Mouse (Mus musculus): Measurements from ENCODE around the gene Kmt2a. TPM values are rescaled to one million over a fixed set of nuclear protein-coding genes. Genes with fewer than 3 reads are reported as not detected.

Kmt2a gene
- polyA plus RNA-seq, 1 experiment from 2014 or later: 11.1 TPM

DNA sequence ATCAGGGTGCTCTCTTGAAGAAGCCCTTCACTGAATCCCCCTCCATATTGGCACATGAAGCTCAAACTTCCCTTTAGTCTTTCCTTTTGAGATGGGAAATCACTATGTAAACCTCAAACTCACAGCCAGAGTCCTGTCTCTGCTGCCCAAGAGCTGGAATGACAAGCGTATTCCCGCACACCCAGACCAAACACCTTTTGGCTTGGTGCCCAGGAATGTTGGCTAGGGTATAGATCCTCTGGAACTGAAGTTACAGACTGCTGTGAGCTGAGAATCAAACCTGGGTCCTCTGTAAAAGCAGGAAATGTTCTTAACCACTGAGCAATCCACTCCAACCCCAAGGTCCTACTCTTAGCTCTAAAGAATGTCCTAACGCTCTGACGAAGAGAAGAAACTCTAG, 48.7 kb downstream of the Kmt2a start:
- no peak overlapping the region for H3K27ac ChIP-seq (replicated peaks)
- peaks cover 99% of the 10 kb centered on the region for H3K36me3 ChIP-seq
- no peak overlapping the region for H3K4me3 ChIP-seq
- H3K4me1 ChIP-seq: no peaks in the 10 kb centered on the region
- WGBS: 93% methylated on average over 4 of the region's 4 CpGs
- no peaks in the 10 kb centered on the region for H3K9me3 ChIP-seq (replicated peaks)
- no peak for DNase-seq (ENCODE audit: low spot score)
- H3K27me3 ChIP-seq (ENCODE audit: low read depth, poor library complexity, severe bottlenecking): no peaks in the 10 kb centered on the region

GRCm38 (mm10) chr9:44830506-44830905, 50.6 kb downstream of the Kmt2a start:
- Histone ChIP-seq H3K4me3 (no peak overlapping the region), H3K4me1 (no peaks in the 10 kb centered on the region), H3K27me3 (ENCODE audit: low read depth, poor library complexity, severe bottlenecking) (no peaks in the 10 kb centered on the region), H3K27ac (replicated peaks) (no peak overlapping the region), H3K9me3 (replicated peaks) (no peaks in the 10 kb centered on the region), H3K36me3 (peaks cover 100% of the 10 kb centered on the region)
- WGBS: 96% methylated on average over 2 of the region's 2 CpGs
- DNase-seq (ENCODE audit: low spot score): no peak

DNA sequence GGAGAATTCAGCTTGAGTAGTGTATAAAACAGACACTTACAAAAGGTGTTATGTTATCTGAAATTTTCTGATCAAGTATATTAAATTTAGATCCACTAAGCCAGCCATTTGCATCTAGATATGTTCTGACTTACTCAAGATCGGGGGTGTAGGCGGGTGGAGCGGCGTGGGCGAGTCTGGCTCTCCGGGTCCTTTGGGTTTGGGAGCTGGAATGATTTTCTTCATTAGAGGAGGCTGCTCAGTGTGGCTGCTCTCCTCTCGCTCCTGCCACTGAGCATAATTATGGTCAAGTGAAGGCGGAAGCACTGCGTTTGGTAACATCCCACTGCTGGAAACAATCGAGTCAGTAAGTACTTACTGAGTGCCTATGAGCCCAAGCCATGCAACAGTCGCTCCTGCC, 52.2 kb downstream of the Kmt2a start:
- DNase-seq (ENCODE audit: low spot score): no peak
- WGBS: 96% methylated on average over 11 of the region's 11 CpGs
- Histone ChIP-seq H3K27me3 (ENCODE audit: low read depth, poor library complexity, severe bottlenecking) (no peaks in the 10 kb centered on the region), H3K27ac (replicated peaks) (no peak overlapping the region), H3K36me3 (peaks cover 100% of the 10 kb centered on the region), H3K4me1 (no peaks in the 10 kb centered on the region), H3K9me3 (replicated peaks) (no peaks in the 10 kb centered on the region), H3K4me3 (no peak overlapping the region)

DNA sequence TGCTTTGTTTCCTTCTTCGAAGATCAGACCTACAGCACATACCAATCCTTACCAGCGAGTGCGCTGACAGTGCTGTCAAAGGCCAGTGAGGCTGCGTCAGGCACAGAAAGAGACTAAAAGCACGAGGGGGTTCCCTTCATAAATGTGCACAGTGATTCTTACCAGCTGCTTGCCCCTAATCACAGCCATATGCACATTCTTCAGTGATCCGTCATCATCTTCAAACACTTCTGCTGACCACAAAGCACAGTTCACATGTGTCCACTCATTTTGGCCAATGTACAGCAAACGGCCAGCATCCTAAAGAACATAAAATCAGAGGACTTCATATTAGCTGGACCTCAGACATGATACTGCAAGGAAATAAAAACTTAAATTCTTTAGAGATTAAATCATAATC, 54.4 kb downstream of the Kmt2a start:
- WGBS: 86% methylated on average over 7 of the region's 7 CpGs

DNA sequence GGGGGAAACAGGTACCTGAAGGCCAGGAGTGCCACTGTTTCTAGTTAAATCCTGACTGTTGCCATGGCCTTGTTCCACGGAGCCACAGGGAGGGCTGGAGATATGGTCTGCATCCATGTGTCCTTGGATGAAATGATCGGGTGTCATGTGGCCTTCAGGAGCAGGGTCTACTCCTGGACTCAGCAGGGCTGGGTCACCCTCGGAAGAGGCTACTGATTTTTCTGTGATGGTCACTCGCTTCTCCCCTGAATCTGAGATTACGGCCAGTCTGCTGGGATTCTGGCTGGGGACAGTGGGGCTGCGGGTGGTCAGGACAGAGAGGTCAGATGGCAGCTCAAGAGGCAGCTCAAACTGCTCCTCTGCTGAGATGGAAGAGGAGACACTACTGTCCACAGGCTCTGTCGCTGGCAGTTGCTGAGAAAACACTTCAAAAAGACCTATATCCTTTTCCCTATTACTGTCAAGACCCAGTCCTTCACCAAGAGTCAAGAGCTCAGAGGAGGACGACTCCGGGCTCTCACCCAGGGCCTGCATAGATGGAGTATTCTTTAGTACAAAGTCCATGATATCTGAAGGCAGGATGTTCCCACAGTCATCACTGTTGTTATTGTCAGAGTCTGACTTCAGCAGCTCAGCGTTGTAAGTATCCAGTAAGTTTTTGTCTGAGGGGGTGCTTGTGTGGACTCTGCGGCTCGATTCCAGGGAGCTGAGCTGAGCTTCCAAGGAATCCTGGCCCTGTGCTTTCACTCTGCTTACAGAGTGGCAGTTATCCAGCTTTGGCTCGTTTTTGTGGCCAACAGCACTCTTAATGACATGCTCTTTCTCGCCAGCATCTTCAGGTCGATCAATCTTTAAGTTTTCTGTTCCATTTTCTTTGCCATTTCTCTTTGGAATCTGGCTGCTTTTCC, 60.9 kb downstream of the Kmt2a start:
- 92% methylated on average over 15 of the region's 15 CpGs for WGBS
- no peak for DNase-seq (ENCODE audit: low spot score)
- H3K4me3 ChIP-seq: no peak overlapping the region

More for the DNA sequence above, 54.4 kb downstream of the Kmt2a start:
- no peaks in the 10 kb centered on the region for H3K9me3 ChIP-seq (replicated peaks)
- H3K27ac ChIP-seq (replicated peaks): no peak overlapping the region
- H3K4me3 ChIP-seq: no peak overlapping the region
- peaks cover 100% of the 10 kb centered on the region for H3K36me3 ChIP-seq
- no peaks in the 10 kb centered on the region for H3K4me1 ChIP-seq
- no peak for DNase-seq (ENCODE audit: low spot score)
- H3K27me3 ChIP-seq (ENCODE audit: low read depth, poor library complexity, severe bottlenecking): no peaks in the 10 kb centered on the region

DNA sequence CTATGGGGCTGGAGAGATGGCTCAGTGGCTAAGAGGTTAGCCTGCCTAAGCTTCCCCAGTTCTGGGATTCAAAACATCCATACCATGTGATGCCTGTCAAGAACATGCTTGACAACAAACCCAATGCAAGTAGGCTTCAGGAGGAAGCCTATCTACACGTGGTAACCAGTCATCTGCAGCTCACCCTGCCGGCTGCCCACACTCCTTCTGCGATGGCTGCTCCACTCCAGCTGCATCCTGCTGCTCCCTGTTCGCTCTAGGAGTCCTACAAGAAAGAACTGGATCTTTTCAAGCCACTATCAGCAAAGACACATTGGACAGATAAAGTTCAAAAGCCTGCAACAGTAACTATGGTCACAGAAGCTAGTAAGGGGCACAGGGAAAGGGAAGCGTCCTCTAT, 63.6 kb downstream of the Kmt2a start:
- H3K9me3 ChIP-seq (replicated peaks): no peaks in the 10 kb centered on the region
- DNase-seq (ENCODE audit: low spot score): no peak
- H3K27me3 ChIP-seq (ENCODE audit: low read depth, poor library complexity, severe bottlenecking): no peaks in the 10 kb centered on the region
- H3K36me3 ChIP-seq: peaks cover 100% of the 10 kb centered on the region
- WGBS: 89% methylated on average over 5 of the region's 5 CpGs
- no peak overlapping the region for H3K4me3 ChIP-seq
- H3K27ac ChIP-seq (replicated peaks): no peak overlapping the region
- H3K4me1 ChIP-seq: no peaks in the 10 kb centered on the region

More for the DNA sequence above, 60.9 kb downstream of the Kmt2a start:
- no peaks in the 10 kb centered on the region for H3K9me3 ChIP-seq (replicated peaks)
- no peak overlapping the region for H3K27ac ChIP-seq (replicated peaks)
- H3K36me3 ChIP-seq: peaks cover 100% of the 10 kb centered on the region
- H3K4me1 ChIP-seq: no peaks in the 10 kb centered on the region
- no peaks in the 10 kb centered on the region for H3K27me3 ChIP-seq (ENCODE audit: low read depth, poor library complexity, severe bottlenecking)

DNA sequence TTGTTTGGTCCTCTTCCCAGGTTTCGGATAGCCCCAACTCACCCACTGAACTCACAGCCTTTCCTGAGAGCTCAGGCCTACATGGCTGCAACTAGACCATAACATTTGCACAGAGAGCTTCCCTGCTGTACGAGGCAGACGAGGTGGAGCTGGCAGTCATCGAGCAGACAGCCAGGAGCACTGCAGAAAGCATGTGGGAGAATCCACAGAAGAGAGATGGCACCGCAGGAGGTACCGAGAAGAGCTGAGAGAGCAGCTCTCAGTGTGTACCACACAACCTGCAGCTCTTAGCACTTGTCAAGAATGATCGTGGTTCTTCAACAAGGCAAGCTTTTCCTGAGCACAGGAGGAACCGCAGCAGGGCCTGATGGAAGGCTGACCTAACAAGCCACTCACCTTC, 66.9 kb downstream of the Kmt2a start:
- Histone ChIP-seq H3K27ac (replicated peaks) (no peak overlapping the region), H3K4me1 (no peaks in the 10 kb centered on the region), H3K9me3 (replicated peaks) (no peaks in the 10 kb centered on the region), H3K27me3 (ENCODE audit: low read depth, poor library complexity, severe bottlenecking) (no peaks in the 10 kb centered on the region), H3K36me3 (peaks cover 100% of the 10 kb centered on the region), H3K4me3 (no peak overlapping the region)
- WGBS: 91% methylated on average over 8 of the region's 8 CpGs
- no peak for DNase-seq (ENCODE audit: low spot score)

GRCm38 (mm10) chr9:44810316-44810715, 70.8 kb downstream of the Kmt2a start:
- H3K4me1 ChIP-seq: no peaks in the 10 kb centered on the region
- H3K27me3 ChIP-seq (ENCODE audit: low read depth, poor library complexity, severe bottlenecking): no peaks in the 10 kb centered on the region
- H3K9me3 ChIP-seq (replicated peaks): no peaks in the 10 kb centered on the region
- DNase-seq (ENCODE audit: low spot score): no peak
- no peak overlapping the region for H3K27ac ChIP-seq (replicated peaks)
- peaks cover 100% of the 10 kb centered on the region for H3K36me3 ChIP-seq
- WGBS: 92% methylated on average over 10 of the region's 10 CpGs
- H3K4me3 ChIP-seq: no peak overlapping the region

DNA sequence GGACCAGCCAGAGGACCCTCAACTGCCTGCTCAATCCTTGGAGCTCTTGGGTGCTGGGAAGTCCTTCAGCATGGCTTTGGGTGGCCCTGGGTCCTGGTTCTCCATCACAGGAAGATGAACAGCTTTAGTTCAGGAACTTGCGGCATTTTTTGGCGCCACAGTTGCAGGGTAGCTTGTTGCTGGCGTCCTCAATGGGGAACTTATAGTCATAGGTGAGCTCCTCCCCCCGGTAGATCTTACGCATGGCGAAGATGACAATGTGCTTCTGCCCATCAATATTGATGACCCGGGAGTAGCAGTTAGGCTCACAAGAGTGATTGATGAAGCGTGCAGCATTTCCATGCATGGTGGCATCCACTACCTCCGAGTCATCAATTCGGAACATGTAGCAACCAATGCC, 73.3 kb downstream of the Kmt2a start:
- H3K4me1 ChIP-seq: no peaks in the 10 kb centered on the region
- no peak for DNase-seq (ENCODE audit: low spot score)
- no peak overlapping the region for H3K4me3 ChIP-seq
- H3K36me3 ChIP-seq: peaks cover 83% of the 10 kb centered on the region
- no peak overlapping the region for H3K27ac ChIP-seq (replicated peaks)
- peaks cover 1% of the 10 kb centered on the region; the same call in 1 of the 2 replicates for H3K27me3 ChIP-seq (ENCODE audit: low read depth, poor library complexity, severe bottlenecking)
- WGBS: 97% methylated on average over 10 of the region's 10 CpGs
- no peaks in the 10 kb centered on the region for H3K9me3 ChIP-seq (replicated peaks)

GRCm38 (mm10) chr9:44807141-44807540, 74.0 kb downstream of the Kmt2a start:
- WGBS: 75% methylated on average over 5 of the region's 5 CpGs
- H3K4me1 ChIP-seq: no peaks in the 10 kb centered on the region
- peaks cover 7% of the 10 kb centered on the region for H3K27me3 ChIP-seq (ENCODE audit: low read depth, poor library complexity, severe bottlenecking)
- no peaks in the 10 kb centered on the region for H3K9me3 ChIP-seq (replicated peaks)
- no peak overlapping the region for H3K4me3 ChIP-seq
- H3K27ac ChIP-seq (replicated peaks): no peak overlapping the region
- no peak for DNase-seq (ENCODE audit: low spot score)
- peaks cover 79% of the 10 kb centered on the region for H3K36me3 ChIP-seq

- no peak for DNase-seq (ENCODE audit: low spot score)
- Histone ChIP-seq H3K27me3 (ENCODE audit: low read depth, poor library complexity, severe bottlenecking) (peaks cover 23% of the 10 kb centered on the region), H3K4me1 (peaks cover under 1% of the 10 kb centered on the region; the same call in 1 of the 2 replicates), H3K9me3 (replicated peaks) (no peaks in the 10 kb centered on the region), H3K27ac (replicated peaks) (no peak overlapping the region), H3K36me3 (peaks cover 63% of the 10 kb centered on the region), H3K4me3 (no peak overlapping the region)
- WGBS: 92% methylated on average over 5 of the region's 5 CpGs
These were observed 75.6 kb downstream of the Kmt2a start for GRCm38 (mm10) chr9:44805536-44805935.

DNA sequence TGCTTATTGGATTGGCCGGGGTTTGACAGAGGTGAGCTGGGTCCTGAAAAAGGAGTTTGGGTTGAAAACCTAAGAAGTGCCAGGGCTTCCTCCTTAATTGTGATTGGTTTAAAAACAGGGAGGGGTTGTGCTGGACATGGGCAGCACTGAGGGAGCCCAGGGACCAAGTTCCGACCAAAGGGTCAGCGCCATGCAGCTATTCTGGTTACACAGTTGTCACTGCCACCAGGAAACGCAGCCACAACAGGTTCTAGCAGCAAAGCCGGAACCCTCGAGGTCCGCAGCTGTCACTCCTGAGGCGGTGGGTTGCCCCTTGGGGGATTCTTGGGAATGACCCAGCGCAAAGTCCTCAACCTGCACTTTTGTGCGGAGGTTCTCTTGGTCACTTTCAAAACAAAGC, 76.4 kb downstream of the Kmt2a start:
- peaks cover 9% of the 10 kb centered on the region for H3K4me1 ChIP-seq
- no peak for DNase-seq (ENCODE audit: low spot score)
- H3K9me3 ChIP-seq (replicated peaks): no peaks in the 10 kb centered on the region
- WGBS: 89% methylated on average over 10 of the region's 10 CpGs
- H3K36me3 ChIP-seq: peaks cover 55% of the 10 kb centered on the region
- peaks cover 31% of the 10 kb centered on the region for H3K27me3 ChIP-seq (ENCODE audit: low read depth, poor library complexity, severe bottlenecking)
- no peak overlapping the region for H3K27ac ChIP-seq (replicated peaks)
- no peak overlapping the region for H3K4me3 ChIP-seq

- Histone ChIP-seq H3K27me3 (ENCODE audit: low read depth, poor library complexity, severe bottlenecking) (peaks cover 41% of the 10 kb centered on the region), H3K4me3 (no peak within 1 kb of the TSS), H3K36me3 (peaks cover 37% of the 10 kb centered on the region), H3K4me1 (peaks cover 26% of the 10 kb centered on the region), H3K9me3 (replicated peaks) (no peaks in the 10 kb centered on the region), H3K27ac (replicated peaks) (no peak within 1 kb of the TSS)
- DNase-seq (ENCODE audit: low spot score): no peak
- WGBS: 81% methylated on average over 4 of the region's 4 CpGs
These were observed 78.2 kb downstream of the Kmt2a start, which contains the start of gene Ttc36 for GRCm38 (mm10) chr9:44802808-44803450. Gene Ttc36, minus strand, starts transcription at chr9:44803072.
